Mouse (Mus musculus): ENCODE results near the gene Surf1. TPM values are rescaled to one million over a fixed set of nuclear protein-coding genes. Genes with fewer than 3 reads are reported as not detected.

Surf1 gene
- total and polyA plus RNA-seq, 3 experiments = 52.1 to 74.8 TPM; not detected in 1

DNA sequence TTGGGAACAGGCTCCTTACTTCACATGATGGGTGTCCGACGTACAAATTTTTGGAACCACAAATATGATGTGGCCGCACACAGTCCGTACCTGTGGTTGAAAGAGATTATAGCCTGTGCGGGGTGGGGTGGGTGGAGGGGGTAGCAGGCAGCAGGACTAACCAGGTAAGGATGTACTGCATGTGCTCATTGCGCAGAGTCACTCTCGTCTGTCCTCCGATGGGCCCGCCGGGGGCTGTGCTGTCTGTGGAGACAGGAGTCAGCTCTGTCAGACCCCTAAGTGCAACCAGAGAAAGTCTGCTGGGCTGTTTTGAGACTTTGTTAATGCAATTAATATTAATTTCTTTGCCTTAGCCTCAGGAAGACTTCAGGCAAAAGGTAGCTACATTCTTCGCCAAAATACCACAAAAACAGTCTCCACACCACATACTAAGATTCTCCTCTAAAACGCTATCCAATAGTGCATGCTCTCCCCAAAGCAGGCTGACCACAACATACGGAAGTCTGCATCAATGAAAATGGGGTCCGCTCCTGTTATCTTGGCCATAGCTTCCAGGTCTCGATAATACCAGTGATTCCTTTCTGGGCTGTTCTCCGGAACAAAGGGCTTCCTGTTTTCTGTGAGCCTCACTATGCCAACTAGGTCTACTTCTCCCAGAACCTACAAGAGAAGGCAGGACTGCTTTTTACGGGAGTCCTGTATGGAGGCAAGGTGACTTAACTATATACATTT is 2.7 kb downstream of the Surf1 start:
- H3K36me3 ChIP-seq (ENCODE audit: control insufficient read depth in 1 of 2, insufficient read depth in 2 of 2, low read length in 2 of 2) = peaks cover 5 to 21% of the 10 kb centered on the region in 2 experiments; a peak in 3 of 4 replicates
- peak; percentile 85 for DNase-seq (ENCODE audit: low read depth, low spot score)
- H3K79me2 ChIP-seq (ENCODE audit: control insufficient read depth, insufficient read depth, low read length, poor library complexity) = peaks cover 79% of the 10 kb centered on the region
- peaks cover 2 to 22% of the 10 kb centered on the region in 2 experiments; a peak in 3 of 4 replicates for H3K4me1 ChIP-seq (ENCODE audit: control insufficient read depth in 1 of 2, insufficient read depth in 2 of 2, low read length in 2 of 2)
- no peaks in the 10 kb centered on the region for H3K9me3 ChIP-seq (replicated peaks; ENCODE audit: insufficient read depth, low read length)
- H3K27ac ChIP-seq (ENCODE audit: control insufficient read depth, low read depth, low read length) = peak overlapping the region; percentile 54
- peak overlapping the region; percentile 87 for H3K9ac ChIP-seq (ENCODE audit: control insufficient read depth, low read depth, low read length, poor library complexity, severe bottlenecking)
- H3K27me3 ChIP-seq (ENCODE audit: control insufficient read depth in 1 of 2, insufficient read depth in 2 of 2, low read length in 2 of 2) = no peaks in the 10 kb centered on the region
- H3K4me3 ChIP-seq (ENCODE audit: control insufficient read depth in 1 of 2, insufficient read depth in 1 of 2, low read depth in 2 of 2, low read length in 2 of 2) = peak overlapping the region; percentile 4 to 78; a peak in 2 of 4 replicates
- TF ChIP-seq HCFC1 (IDR thresholded peaks at IDR 0.05; ENCODE audit: low read depth, low read length) (no peak), CTCF (IDR thresholded peaks at IDR 0.05 in 2 of 3, conservative IDR thresholded peaks at IDR 0.05 in 1 of 3; ENCODE audit: control insufficient read depth in 1 of 3, insufficient read depth in 1 of 3, low read depth in 2 of 3, low read length in 3 of 3, poor library complexity in 1 of 3, severe bottlenecking in 1 of 3) (no peak), POLR2AphosphoS5 (IDR thresholded peaks at IDR 0.05; ENCODE audit: borderline replicate concordance, low read depth, low read length) (peak; percentile 74; the same call in 1 of the 2 replicates), EP300 (IDR thresholded peaks at IDR 0.05; ENCODE audit: low read depth in 1 of 2, low read length in 2 of 2) (peak in 1 of 2 experiments; percentile 41; a peak in 3 of 4 replicates), TAL1 (IDR thresholded peaks at IDR 0.05; ENCODE audit: low read length) (peak; percentile 17; the same call in 1 of the 2 replicates), E2F4 (IDR thresholded peaks at IDR 0.05; ENCODE audit: borderline replicate concordance, low read depth, low read length) (no peak), KAT2A (conservative IDR thresholded peaks at IDR 0.05; ENCODE audit: low read depth, low read length) (no peak), MEF2A (IDR thresholded peaks at IDR 0.05; ENCODE audit: extremely low read depth, insufficient replicate concordance, low read depth, low read length, poor library complexity, severe bottlenecking) (no peak), POLR2A (IDR thresholded peaks at IDR 0.05; ENCODE audit: control insufficient read depth in 1 of 2, insufficient read depth in 1 of 2, low read depth in 1 of 2, low read length in 2 of 2, poor library complexity in 1 of 2) (peak; percentile 9 to 71; a peak in 2 of 4 replicates), USF1 (IDR thresholded peaks at IDR 0.05; ENCODE audit: low read depth, low read length) (no peak), ZMIZ1 (IDR thresholded peaks at IDR 0.05; ENCODE audit: low read depth, low read length) (0 out of 2 replicates have a peak, but pooled peaks have one; percentile 16), ELF1 (IDR thresholded peaks at IDR 0.05; ENCODE audit: low read depth, low read length) (peak; percentile 70), GABPA (IDR thresholded peaks at IDR 0.05; ENCODE audit: low read depth, low read length) (no peak), RAD21 (IDR thresholded peaks at IDR 0.05; ENCODE audit: low read depth, low read length) (no peak), NRF1 (IDR thresholded peaks at IDR 0.05; ENCODE audit: insufficient read depth, low read depth, low read length, poor library complexity, severe bottlenecking) (no peak), ETS1 (IDR thresholded peaks at IDR 0.05; ENCODE audit: low read depth, low read length) (peak; percentile 21), MYC (IDR thresholded peaks at IDR 0.05; ENCODE audit: low read depth, low read length) (peak; percentile 71; the same call in 1 of the 2 replicates), BHLHE40 (IDR thresholded peaks at IDR 0.05; ENCODE audit: borderline replicate concordance, low read depth, low read length) (no peak), JUND (IDR thresholded peaks at IDR 0.05; ENCODE audit: low read depth, low read length) (no peak), CHD1 (IDR thresholded peaks at IDR 0.05; ENCODE audit: low read depth, low read length) (no peak), USF2 (IDR thresholded peaks at IDR 0.05; ENCODE audit: borderline replicate concordance in 1 of 2, insufficient read depth in 1 of 2, low read depth in 1 of 2, low read length in 2 of 2) (no peak), SIN3A (IDR thresholded peaks at IDR 0.05; ENCODE audit: low read length) (0 out of 2 replicates have a peak, but pooled peaks have one; percentile 35), RCOR1 (IDR thresholded peaks at IDR 0.05; ENCODE audit: low read depth, low read length) (peak; percentile 35; the same call in 1 of the 2 replicates), NELFE (IDR thresholded peaks at IDR 0.05; ENCODE audit: low read depth, low read length) (no peak; the same call in 1 of the 2 replicates), ZNF384 (IDR thresholded peaks at IDR 0.05; ENCODE audit: low read depth, low read length) (no peak), ZKSCAN1 (IDR thresholded peaks at IDR 0.05; ENCODE audit: low read depth, low read length) (no peak), MAX (IDR thresholded peaks at IDR 0.05; ENCODE audit: low read length) (no peak), TBP (IDR thresholded peaks at IDR 0.05; ENCODE audit: low read depth, low read length) (peak; percentile 61; the same call in 1 of the 2 replicates), UBTF (IDR thresholded peaks at IDR 0.05; ENCODE audit: borderline replicate concordance, insufficient read depth, low read depth, low read length) (no peak), MAZ (IDR thresholded peaks at IDR 0.05; ENCODE audit: low read depth, low read length) (no peak), TCF12 (IDR thresholded peaks at IDR 0.05; ENCODE audit: low read depth, low read length) (no peak), POLR2AphosphoS2 (IDR thresholded peaks at IDR 0.05; ENCODE audit: low read length) (peak; percentile 76; the same call in 1 of the 2 replicates), MXI1 (IDR thresholded peaks at IDR 0.05; ENCODE audit: low read depth, low read length) (no peak), MYB (IDR thresholded peaks at IDR 0.05; ENCODE audit: low read depth, low read length) (no peak), GATA1 (IDR thresholded peaks at IDR 0.05; ENCODE audit: low read depth, low read length) (peak; percentile 84)

All from MEL (cell line).